Mouse (Mus musculus): Measurements from ENCODE around the gene Syt15. TPM values are rescaled to one million over a fixed set of nuclear protein-coding genes. Genes with fewer than 3 reads are reported as not detected.
A peak's percentile ranks its signal among the peaks of the same experiment; 100 is the strongest.
"Not testable (repeated sequence)": the region's sequence is repeated elsewhere in the genome, so short reads cannot be mapped to it uniquely, and the experiment has no call there.

Syt15 gene
- polyA plus RNA-seq, 1 experiment: 1.4 TPM

- WGBS: 82% methylated on average over 9 of the region's 9 CpGs
- DNase-seq (ENCODE audit: low read depth, low spot score): no peak
Measured at GRCm38 (mm10) chr14:34225986-34226385, 6.6 kb downstream of the Syt15 start.

DNA sequence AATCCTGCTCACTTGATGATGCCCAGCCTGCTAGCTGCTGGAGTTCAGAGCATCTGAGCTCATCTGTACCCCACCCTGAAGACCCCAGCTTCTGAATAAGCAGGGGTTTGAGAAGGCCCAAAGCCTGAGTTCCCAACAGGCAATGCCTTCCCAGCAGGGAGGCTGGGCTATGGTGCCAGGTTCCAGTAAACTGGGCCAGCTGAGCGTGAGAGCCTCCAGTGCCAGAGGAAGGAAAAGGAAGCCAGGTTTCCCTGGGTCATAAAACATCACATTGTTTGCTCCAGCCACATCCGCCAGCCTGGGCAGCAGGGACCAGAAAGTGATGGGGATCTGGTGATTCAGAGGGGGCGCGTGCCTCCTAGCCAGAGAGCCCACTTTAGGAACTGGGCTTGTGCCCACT is 7.2 kb downstream of the Syt15 start:
- WGBS: 50% methylated on average over 4 of the region's 4 CpGs
- no peak for DNase-seq (ENCODE audit: low read depth, low spot score)

DNA sequence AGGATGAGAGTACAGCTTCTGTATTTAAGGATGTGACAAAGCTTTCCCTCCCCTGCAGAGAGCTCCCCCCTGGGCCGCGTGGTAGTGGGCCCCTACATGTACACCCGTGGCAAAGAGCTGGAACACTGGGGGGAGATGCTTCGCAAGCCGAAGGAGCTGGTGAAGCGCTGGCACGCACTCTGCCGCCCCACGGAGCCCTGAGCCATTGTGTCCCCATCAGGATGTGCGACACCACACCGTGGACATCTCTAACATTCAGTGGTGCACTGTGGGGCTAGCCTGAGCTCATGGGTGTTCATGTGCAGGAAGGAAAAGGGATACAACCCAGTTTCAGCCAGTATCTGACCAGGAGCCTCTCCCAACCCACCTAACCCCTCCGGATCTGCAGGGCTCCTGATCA is 8.6 kb downstream of the Syt15 start:
- no peak for DNase-seq (ENCODE audit: low read depth, low spot score)
- 87% methylated on average over 12 of the region's 12 CpGs for WGBS

DNA sequence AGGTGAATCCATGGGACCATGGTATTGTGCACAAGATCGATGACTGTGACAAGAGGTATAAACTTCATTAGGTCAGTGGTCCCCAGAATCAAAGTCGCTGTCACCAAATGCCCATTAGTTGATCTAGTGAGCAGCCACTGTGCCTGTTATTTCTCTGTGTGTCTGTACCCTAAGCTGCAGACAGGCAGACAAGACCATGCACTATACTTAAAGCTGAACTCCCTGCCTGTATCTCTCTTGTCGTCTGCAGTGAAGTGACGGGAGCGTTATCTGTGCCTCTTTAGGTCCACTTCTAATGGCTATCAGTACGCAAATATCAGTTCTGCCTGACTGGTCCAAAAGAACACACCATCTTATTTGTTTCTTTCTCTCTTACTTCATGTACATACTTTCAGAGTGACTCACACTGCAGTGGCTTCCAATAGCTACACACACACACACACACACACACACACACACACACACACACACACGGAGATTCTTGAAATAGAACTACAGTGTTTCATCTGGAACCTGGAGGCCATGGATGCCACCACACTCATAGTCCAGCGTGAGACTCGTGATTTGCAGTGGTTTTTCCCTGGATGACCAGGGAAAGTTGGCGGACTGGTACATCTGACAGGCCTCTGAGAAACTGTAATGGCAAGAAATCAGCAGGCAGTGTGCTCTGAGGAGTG is 9.6 kb downstream of the Syt15 start:
- no peak for DNase-seq (ENCODE audit: low read depth, low spot score)
- 77% methylated on average over 10 of the region's 10 CpGs for WGBS

DNA sequence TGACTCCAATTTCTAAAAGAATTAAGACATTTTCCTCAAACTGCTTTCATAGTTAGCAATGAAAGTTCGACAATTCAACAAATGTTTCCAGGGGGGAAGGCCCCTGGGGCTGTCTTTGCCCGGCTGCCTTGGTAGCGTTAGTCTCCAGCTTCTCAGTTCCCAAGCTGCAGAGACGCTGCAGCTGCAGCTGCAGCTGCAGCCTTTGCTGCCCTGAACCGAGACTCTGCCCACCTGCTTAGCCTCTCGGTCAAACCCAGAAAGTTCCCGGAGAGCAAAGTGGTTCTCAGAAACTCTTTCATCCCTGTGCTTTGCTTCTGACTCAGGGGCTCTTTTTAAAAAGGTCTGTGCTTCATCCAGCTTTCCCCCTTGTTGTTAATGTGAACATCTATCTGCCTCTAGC is 12.9 kb downstream of the Syt15 start:
- WGBS: 84% methylated on average over 7 of the region's 7 CpGs
- DNase-seq (ENCODE audit: low read depth, low spot score): no peak

DNA sequence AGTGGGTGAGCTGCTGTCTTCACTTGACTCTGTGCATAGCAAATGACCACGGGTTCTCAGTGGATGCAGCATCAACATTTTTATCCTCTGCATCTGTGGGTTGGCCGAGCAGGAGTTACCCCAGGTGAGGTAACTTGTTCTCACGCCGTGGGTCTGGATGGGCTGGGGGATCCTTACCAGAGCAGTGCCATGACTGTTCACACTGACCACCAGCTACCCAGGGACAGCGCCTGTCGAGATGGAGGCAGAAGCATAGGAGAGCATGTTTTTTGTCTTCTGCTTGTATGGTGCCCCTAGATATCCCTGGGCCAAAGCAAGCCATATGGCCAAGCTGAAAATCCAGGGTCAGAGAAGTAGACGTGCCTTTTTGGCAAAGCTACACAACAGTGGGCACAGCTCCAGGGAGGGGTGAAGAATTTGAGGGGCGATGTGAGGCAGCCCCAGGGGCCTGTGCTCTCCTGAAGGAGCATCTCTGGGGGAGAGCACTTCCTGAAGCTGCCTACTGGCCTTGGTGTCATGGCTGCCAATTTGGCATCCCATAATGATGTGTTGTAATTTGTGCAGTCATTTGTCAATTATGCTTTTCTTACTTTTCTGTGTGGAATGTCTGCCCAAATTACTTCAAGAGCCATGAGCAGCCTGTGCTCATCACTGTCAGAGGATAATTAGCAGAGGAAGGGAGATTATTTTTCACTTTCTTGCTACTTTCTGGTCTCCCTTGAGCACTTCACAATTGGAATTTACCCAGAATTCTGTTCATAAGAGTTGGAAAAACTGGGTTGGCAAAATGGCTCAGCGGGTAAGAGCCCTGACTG is 13.7 kb downstream of the Syt15 start:
- no peak for DNase-seq (ENCODE audit: low read depth, low spot score)
- WGBS: 91% methylated on average over 9 of the region's 9 CpGs

GRCm38 (mm10) chr14:34233846-34234245 is 14.5 kb downstream of the Syt15 start:
- WGBS: 89% methylated on average over 4 of the region's 4 CpGs

DNA sequence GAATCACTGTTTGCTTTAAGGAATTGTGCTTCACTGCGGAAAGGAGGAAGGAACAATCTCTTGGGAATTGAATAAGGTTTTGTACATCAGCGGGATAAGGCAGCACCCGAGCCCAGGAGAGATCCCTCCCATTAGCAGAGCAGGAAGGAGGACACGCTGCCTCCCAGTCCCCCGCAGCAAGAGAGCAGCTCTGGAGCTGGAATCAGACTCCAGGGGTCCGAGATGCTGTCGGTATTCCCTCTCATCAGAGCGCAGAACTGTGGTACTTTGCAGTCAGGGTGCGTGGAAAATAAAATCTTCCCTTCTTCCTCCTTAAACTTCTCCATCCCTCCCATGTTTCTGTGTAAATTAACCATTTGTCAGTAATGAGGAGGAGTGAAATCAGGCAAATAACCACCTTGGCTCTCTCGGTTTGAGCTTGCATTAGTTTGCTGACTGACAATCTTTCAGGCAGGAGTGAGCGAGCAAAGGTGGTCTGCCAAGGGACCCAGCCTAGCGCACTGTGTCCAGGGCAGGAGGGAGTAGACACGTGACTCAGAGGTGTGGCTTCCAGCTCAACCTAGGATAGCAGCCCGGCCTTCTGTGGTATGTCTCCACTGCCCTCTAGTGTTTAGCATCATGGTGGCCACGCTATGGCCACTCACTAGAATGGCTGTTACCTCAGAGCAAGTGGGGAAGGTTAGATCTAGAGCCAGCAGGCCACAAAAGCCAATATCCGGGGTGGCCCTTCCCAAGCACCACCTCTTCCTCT is 15.4 kb downstream of the Syt15 start:
- peak; percentile 35 for DNase-seq (ENCODE audit: low read depth, low spot score)
- 19% methylated on average over 16 of the region's 16 CpGs for WGBS

More at GRCm38 (mm10) chr14:34233846-34234245, 14.5 kb downstream of the Syt15 start:
- no peak for DNase-seq (ENCODE audit: low read depth, low spot score)

DNA sequence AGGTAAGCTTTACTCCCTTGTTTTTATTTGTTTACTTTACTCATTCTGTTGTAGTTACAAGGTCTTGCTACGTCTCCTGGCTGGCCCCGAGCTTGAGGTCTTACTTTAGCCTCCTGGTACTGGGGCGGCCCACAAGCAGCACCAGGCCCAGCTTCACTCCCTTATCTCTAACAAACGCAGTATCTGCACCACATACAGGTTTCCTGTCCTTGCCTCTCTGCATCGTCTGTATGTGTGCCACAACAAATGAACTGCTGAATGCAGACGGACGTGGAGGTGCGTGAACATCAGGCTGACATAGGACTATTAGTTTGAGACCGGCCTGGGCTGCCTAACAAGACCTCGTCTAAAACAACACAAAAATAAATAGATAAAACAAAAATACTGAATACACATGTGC is 20.9 kb downstream of the Syt15 start:
- 58% methylated on average over 10 of the region's 10 CpGs for WGBS
- no peak for DNase-seq (ENCODE audit: low read depth, low spot score)

- 19% methylated on average over 6 of the region's 6 CpGs for WGBS
- no peak for DNase-seq (ENCODE audit: low read depth, low spot score)
Measured at GRCm38 (mm10) chr14:34240676-34241075, 21.3 kb downstream of the Syt15 start.

DNA sequence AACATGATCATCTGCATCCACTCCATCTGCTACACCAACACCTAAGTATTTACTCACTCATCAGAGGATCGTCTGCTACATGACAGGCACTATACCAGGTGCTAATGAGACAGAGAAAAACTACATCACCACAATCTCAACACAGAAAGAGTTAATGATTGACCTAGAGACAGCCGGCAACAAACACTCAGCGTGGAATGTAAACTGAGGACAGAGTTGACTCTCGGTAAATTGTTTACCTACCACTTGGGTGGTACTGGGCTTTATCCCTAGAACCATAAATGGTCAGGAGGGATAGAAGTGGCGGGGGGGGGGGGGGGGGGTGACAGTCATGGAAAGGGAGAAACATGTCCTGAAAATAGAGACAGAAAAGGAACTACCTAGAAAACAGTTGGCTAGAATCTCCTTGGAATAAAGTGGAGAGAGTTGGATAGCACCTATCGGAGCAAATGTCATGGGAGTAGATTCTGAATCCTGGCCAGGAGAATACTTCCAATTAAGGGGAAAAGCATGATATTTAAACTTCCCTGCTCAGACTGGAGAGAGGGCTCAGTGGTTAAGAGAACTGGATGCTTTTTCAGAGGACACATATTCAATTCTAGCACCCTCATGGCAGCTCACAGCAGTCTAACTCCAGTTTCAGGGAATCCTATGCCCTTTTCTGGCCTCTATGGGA is 33.2 kb downstream of the Syt15 start:
- DNase-seq (ENCODE audit: low read depth, low spot score): no peak
- 21% methylated on average over 6 of the region's 6 CpGs for WGBS

DNA sequence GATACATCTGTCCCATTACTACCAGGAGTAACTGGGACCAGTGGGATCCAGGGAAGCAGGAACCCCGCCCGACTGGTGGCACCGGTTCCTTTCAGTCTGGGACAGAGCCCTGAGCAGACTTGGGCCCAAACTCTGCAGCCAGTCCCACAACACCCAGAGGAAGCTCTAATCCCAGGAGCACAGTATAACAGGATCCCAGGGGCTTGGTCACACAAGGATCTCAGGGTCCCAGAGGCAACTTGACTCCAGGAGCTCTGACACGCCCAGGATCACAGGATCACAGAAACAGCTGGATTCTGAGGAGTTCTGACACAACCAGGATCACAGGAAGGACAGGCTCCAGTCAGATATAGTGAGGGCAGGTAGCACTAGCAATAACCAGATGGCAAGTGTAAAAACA is 33.9 kb downstream of the Syt15 start:
- DNase-seq (ENCODE audit: low read depth, low spot score): no peak
- 61% methylated on average over 4 of the region's 4 CpGs for WGBS

DNA sequence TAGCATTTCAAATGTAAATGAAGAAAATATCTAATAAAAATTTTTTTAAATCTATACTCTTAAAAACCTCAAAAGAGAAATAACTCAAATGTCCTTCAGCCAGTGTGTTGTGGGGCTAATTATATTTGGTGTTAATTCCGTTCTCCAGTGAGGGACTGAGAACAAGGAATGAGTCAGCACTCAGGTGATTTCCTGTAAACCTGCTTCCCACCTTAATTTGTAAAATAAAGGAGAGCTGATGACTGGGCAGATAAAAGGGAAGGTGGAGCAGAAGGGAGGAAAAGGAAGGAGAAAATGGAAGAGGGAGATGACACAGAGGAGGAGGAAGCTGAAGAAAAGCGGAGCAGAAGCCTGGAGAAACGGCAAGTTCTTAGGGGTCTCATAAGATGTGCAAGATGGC is 39.1 kb downstream of the Syt15 start:
- DNase-seq (ENCODE audit: low read depth, low spot score): not testable (repeated sequence)
- 79% methylated on average over 3 of the region's 3 CpGs for WGBS

GRCm38 (mm10) chr14:34268046-34268445 is 48.7 kb downstream of the Syt15 start:
- WGBS: 57% methylated on average over 9 of the region's 9 CpGs
- DNase-seq (ENCODE audit: low read depth, low spot score): no peak

- DNase-seq (ENCODE audit: low read depth, low spot score): no peak
- WGBS: 44% methylated on average over 2 of the region's 2 CpGs
Measured at GRCm38 (mm10) chr14:34273280-34273679, 53.9 kb downstream of the Syt15 start.

GRCm38 (mm10) chr14:34274141-34274540 is 54.7 kb downstream of the Syt15 start:
- DNase-seq (ENCODE audit: low read depth, low spot score): no peak
- WGBS: 88% methylated on average over 3 of the region's 3 CpGs

- no peak for DNase-seq (ENCODE audit: low read depth, low spot score)
- 32% methylated on average over 4 of the region's 4 CpGs for WGBS
Measured at GRCm38 (mm10) chr14:34275225-34275624, 55.8 kb downstream of the Syt15 start.

DNA sequence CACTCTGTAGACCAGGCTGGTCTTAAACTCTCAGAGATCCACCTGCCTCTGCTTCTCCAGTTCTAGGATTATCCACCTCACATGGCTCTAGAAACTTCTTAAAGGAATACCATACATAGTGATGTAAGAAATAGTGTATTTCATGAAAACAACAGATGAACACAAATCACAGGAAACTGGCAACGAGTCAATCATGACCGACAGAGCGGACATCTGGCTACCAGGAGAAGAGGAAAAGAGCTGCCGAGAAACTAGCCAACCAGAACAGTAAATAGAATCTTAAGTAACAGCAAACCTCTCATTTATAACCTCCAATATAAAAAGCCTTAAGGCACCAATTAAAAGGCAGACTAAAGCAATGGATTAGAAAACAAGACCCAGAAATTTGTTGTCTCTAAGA is 60.3 kb downstream of the Syt15 start:
- DNase-seq (ENCODE audit: low read depth, low spot score): no peak
- WGBS: 59% methylated on average over 4 of the region's 4 CpGs
